Mouse (Mus musculus): Measurements from ENCODE around the gene Ndufs7.

GRCm38 (mm10) chr10:80200485-80200884, 48.4 kb upstream of the Ndufs7 start:
- no peak for TF ChIP-seq CTCF (IDR thresholded peaks at IDR 0.05; ENCODE audit: control insufficient read depth, insufficient read depth, low read length)
- TF ChIP-seq POLR2A (IDR thresholded peaks at IDR 0.05; ENCODE audit: borderline replicate concordance, control insufficient read depth, low read depth, low read length) = no peak

Data from bone marrow, adult 2 months (tissue).